Mouse (Mus musculus) embryonic facial prominence, embryonic 11.5 days (tissue): Measurements from ENCODE around the gene Serinc2. TPM values are rescaled to one million over a fixed set of nuclear protein-coding genes. Genes with fewer than 3 reads are reported as not detected.

Experiments
- ATAC-seq: fragments of 200-750 bp; cut with Nextera tagmentation; replicated peaks from 2 replicates; pipeline ENCODE4 v1.8.0; 2017; ENCODE audit warnings: low read depth; ENCODE audit not compliant: insufficient number of reproducible peaks, low FRiP score, low TSS enrichment
- DNase-seq: peaks from one replicate; pipeline ENCODE4 v3.0.0-alpha.2; 2015; ENCODE audit warnings: low spot score
- H3K27ac ChIP-seq: fragments of 300-500 bp; sonication (generic); replicated peaks from 2 replicates; pipeline ENCODE4 v1.5.1; 2014; ENCODE audit warnings: mild to moderate bottlenecking, low read depth, low read length, control low read depth
- H3K27me3 ChIP-seq: fragments of 300-500 bp; sonication (generic); 2 replicates; pipeline ENCODE4 v1.6.1; 2014; ENCODE audit warnings: mild to moderate bottlenecking, low read length, moderate library complexity, mixed read lengths; ENCODE audit not compliant: control insufficient read depth, insufficient read depth
- H3K36me3 ChIP-seq: fragments of 300-500 bp; sonication (generic); replicated peaks from 2 replicates; pipeline ENCODE4 v1.6.1; 2014; ENCODE audit warnings: low read depth, mild to moderate bottlenecking, low read length, moderate library complexity, mixed read lengths; ENCODE audit not compliant: control insufficient read depth, insufficient read depth
- H3K4me1 ChIP-seq: fragments of 300-500 bp; sonication (generic); 2 replicates; pipeline ENCODE4 v1.6.1; 2014; ENCODE audit warnings: low read length, mixed read lengths; ENCODE audit not compliant: control insufficient read depth, insufficient read depth
- H3K4me2 ChIP-seq: fragments of 300-500 bp; sonication (generic); 2 replicates; pipeline ENCODE4 v1.6.1; 2014; ENCODE audit warnings: low read depth, mild to moderate bottlenecking, control low read depth, low read length, moderate library complexity
- H3K4me3 ChIP-seq: fragments of 300-500 bp; sonication (generic); 2 replicates; pipeline ENCODE4 v1.5.1; 2014; ENCODE audit warnings: low read depth, low read length, control low read depth
- H3K9ac ChIP-seq: fragments of 300-500 bp; sonication (generic); replicated peaks from 2 replicates; pipeline ENCODE4 v1.6.1; 2014; ENCODE audit warnings: mild to moderate bottlenecking, control low read depth, low read length
- H3K9me3 ChIP-seq: fragments of 300-500 bp; sonication (generic); replicated peaks from 2 replicates; pipeline ENCODE4 v1.6.1; 2016; ENCODE audit warnings: mild to moderate bottlenecking, low read length, inconsistent platforms, mixed read lengths; ENCODE audit not compliant: control insufficient read depth
- WGBS: fragments of 180-500 bp; shearing (Covaris S2); extraction: QIAGEN DNeasy Blood & Tissue Kit; methylation state at CpG from one replicate; pipeline ENCODE4 v1.1.7; 2014; 5-methylcytosine and 5-hydroxymethylcytosine counted together
- polyA plus RNA-seq: library from polyadenylated mRNA; unstranded; fragments of >200 nt; fragmentation: Nextera tagmentation; extraction: Ambion mirVana; gene quantifications from 2 replicates; pipeline ENCODE4 v1.2.1, GENCODE M21; 2014

Gene Serinc2
- polyA plus RNA-seq, 1 experiment from 2014 or later, result 82.7 TPM

- Histone ChIP-seq H3K9me3 (no peaks in the 10 kb centered on the region), H3K27ac (no peak overlapping the region), H3K27me3 (no peaks in the 10 kb centered on the region; the same call in 1 of the 2 replicates), H3K9ac (no peak overlapping the region), H3K4me3 (no peak overlapping the region), H3K4me2 (no peak overlapping the region), H3K4me1 (no peaks in the 10 kb centered on the region), H3K36me3 (no peaks in the 10 kb centered on the region)
- DNase-seq (no peak), ATAC-seq (no peak)
- WGBS, result 55% methylated on average over 7 of the region's 7 CpGs
Observed at GRCm38 (mm10) chr4:130276573-130277176, 2.3 kb downstream of the Serinc2 start.

DNA sequence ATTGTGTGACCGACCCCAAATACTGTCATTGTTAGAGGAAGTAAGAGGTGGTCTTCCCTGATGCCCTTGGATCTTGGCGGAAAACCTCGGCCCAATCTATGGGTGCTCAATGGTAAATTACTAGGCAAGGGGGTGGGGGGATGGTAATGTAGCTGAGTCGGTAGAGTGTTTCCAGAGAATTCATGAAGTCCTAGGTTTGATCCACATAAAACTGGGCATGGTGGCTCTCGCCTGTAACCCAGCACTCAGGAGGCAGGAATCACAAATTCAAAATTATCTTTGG lies 3.2 kb downstream of the Serinc2 start:
- Histone ChIP-seq H3K4me1 (no peaks in the 10 kb centered on the region), H3K9me3 (no peaks in the 10 kb centered on the region), H3K36me3 (no peaks in the 10 kb centered on the region), H3K27ac (no peak overlapping the region), H3K4me3 (peak overlapping the region; percentile 73), H3K27me3 (no peaks in the 10 kb centered on the region; the same call in 1 of the 2 replicates), H3K9ac (no peak overlapping the region; the same call in 1 of the 2 replicates), H3K4me2 (peak overlapping the region; percentile 66)
- 48% methylated on average over 5 of the region's 5 CpGs for WGBS
- no peak for ATAC-seq
- DNase-seq, result no peak

GRCm38 (mm10) chr4:130275016-130275822 lies 3.8 kb downstream of the Serinc2 start:
- H3K9me3 ChIP-seq, result no peaks in the 10 kb centered on the region
- no peaks in the 10 kb centered on the region; the same call in 1 of the 2 replicates for H3K27me3 ChIP-seq
- H3K36me3 ChIP-seq, result no peaks in the 10 kb centered on the region
- DNase-seq (peak; percentile 70), ATAC-seq (peak; percentile 49)
- no peaks in the 10 kb centered on the region for H3K4me1 ChIP-seq
- peak overlapping the region; percentile 66 for H3K4me2 ChIP-seq
- peak overlapping the region; percentile 73 for H3K4me3 ChIP-seq
- under 1% methylated on average over 61 of the region's 62 CpGs for WGBS
- H3K9ac ChIP-seq, result peak overlapping the region; percentile 88
- H3K27ac ChIP-seq, result peak overlapping the region; percentile 57

DNA sequence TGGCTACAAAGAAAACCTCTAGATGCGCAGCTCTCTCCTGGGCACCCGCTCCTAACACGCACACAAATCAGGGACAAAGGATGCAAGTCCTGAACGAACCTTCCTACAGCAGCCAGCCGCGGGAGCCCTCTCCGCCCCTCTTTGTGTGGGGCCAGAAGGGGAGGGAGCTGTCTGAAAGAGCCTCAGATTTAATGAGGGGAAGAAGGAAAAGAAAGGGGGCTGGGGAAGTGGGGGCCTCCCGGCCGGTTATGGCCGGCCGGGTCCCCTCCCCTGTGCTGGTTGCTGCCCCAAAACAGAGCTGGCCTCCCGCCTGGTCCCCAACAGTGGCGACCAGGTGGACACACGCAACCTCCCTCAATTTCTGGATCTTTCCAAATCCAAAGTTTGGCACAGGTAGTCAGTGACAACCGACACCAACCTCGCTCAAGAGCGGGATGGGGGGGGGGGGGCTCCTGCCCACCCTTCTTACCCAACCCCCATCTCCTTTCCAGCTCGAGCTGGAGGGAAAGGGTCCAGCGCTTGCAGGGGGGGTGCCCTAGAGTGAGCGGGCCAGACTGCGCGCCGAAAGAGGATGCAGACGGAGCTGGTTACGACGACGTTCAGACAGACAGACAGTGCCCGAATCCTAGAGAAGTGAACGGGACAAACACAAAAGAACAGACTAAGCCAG lies 4.5 kb downstream of the Serinc2 start:
- WGBS, result under 1% methylated on average over 27 of the region's 29 CpGs
- no peaks in the 10 kb centered on the region for H3K9me3 ChIP-seq
- no peaks in the 10 kb centered on the region; the same call in 1 of the 2 replicates for H3K27me3 ChIP-seq
- peak overlapping the region; percentile 88 for H3K9ac ChIP-seq
- no peaks in the 10 kb centered on the region for H3K4me1 ChIP-seq
- H3K27ac ChIP-seq, result peak overlapping the region; percentile 57
- H3K4me3 ChIP-seq, result peak overlapping the region; percentile 73
- no peaks in the 10 kb centered on the region for H3K36me3 ChIP-seq
- DNase-seq (peak; percentile 74), ATAC-seq (peak; percentile 79)
- peak overlapping the region; percentile 66 for H3K4me2 ChIP-seq

- ATAC-seq (no peak; the same call in none of the 2 replicates), DNase-seq (no peak)
- 8% methylated on average over 11 of the region's 12 CpGs for WGBS
- Histone ChIP-seq H3K4me1 (no peaks in the 10 kb centered on the region), H3K9ac (peak overlapping the region; percentile 88), H3K4me3 (peak overlapping the region; percentile 73), H3K27ac (peak overlapping the region; percentile 57), H3K4me2 (peak overlapping the region; percentile 66), H3K36me3 (no peaks in the 10 kb centered on the region), H3K27me3 (no peaks in the 10 kb centered on the region; the same call in 1 of the 2 replicates), H3K9me3 (no peaks in the 10 kb centered on the region)
Observed at GRCm38 (mm10) chr4:130273698-130274345, 5.2 kb downstream of the Serinc2 start.

DNA sequence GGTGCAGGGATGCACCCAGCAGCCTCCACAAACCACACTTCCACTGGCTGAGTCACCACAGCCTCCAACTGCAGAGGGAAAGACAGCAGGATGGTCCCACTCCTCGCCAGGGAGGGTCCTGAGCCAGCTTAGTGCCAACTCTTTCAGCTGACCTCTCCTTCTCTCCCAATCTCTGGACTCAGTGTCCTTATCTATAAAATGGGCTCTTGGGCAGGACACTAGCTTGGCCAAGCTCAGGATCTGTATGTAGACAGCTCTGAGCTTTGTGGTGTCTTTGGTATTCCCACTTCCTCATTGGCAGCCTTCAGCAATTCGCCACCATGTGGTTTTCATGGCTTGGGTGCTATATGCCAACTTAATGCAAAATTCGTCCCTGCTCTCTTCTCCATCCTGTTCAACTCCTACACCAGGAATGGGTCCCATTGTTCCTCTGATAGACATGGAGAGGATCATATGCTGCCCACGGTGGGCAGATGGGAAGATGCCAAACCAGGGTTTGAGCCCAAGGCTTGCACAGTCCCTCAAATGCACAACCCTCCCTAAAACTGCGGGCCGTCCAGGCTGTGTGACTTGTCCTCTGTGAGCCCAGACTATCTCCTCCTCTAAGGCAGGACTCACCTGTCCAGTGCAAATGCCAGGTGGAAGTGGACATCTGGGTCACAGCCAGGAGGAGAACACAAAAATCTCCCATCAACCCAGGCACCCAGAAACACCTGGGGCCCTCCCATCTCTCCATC lies 8.2 kb downstream of the Serinc2 start:
- Histone ChIP-seq H3K4me2 (no peak overlapping the region), H3K4me3 (no peak overlapping the region), H3K9me3 (no peaks in the 10 kb centered on the region), H3K27me3 (no peaks in the 10 kb centered on the region; the same call in 1 of the 2 replicates), H3K36me3 (no peaks in the 10 kb centered on the region), H3K27ac (no peak overlapping the region), H3K9ac (no peak overlapping the region), H3K4me1 (no peaks in the 10 kb centered on the region)
- DNase-seq (no peak), ATAC-seq (no peak)
- WGBS, result 82% methylated on average over 6 of the region's 6 CpGs

DNA sequence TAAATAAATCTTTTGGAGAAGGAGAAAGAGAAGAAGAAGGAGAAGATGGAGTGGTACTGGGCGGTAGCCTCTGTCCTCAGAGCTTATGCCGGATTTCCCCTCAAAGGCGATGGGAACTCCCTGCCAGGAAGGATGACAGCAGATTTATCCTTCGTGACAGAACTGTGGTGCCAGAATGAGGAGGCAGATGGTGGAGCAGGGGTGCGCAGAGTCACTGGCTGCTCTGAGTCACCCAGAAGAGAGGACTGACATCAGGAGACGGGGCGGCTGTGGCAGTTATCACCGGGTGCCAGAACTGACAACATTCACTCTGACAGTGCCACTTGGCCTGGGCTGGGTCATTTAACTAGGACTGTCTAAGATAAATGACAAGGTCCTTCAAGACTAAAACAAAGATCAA lies 8.9 kb downstream of the Serinc2 start:
- ATAC-seq (no peak), DNase-seq (no peak)
- Histone ChIP-seq H3K4me2 (no peak overlapping the region), H3K27me3 (no peaks in the 10 kb centered on the region; the same call in 1 of the 2 replicates), H3K9ac (no peak overlapping the region), H3K9me3 (no peaks in the 10 kb centered on the region), H3K4me1 (no peaks in the 10 kb centered on the region), H3K36me3 (no peaks in the 10 kb centered on the region), H3K27ac (no peak overlapping the region), H3K4me3 (no peak overlapping the region)
- WGBS, result 81% methylated on average over 8 of the region's 8 CpGs
